Mouse (Mus musculus) telencephalon, adult 2 months (tissue): ENCODE measurements around the gene Ptpn20.

Source experiments
- DNase-seq: peaks from one replicate; pipeline ENCODE4 v3.0.0-alpha.2; 2011; ENCODE audit warnings: low read depth, low spot score

Ptpn20 gene

DNA sequence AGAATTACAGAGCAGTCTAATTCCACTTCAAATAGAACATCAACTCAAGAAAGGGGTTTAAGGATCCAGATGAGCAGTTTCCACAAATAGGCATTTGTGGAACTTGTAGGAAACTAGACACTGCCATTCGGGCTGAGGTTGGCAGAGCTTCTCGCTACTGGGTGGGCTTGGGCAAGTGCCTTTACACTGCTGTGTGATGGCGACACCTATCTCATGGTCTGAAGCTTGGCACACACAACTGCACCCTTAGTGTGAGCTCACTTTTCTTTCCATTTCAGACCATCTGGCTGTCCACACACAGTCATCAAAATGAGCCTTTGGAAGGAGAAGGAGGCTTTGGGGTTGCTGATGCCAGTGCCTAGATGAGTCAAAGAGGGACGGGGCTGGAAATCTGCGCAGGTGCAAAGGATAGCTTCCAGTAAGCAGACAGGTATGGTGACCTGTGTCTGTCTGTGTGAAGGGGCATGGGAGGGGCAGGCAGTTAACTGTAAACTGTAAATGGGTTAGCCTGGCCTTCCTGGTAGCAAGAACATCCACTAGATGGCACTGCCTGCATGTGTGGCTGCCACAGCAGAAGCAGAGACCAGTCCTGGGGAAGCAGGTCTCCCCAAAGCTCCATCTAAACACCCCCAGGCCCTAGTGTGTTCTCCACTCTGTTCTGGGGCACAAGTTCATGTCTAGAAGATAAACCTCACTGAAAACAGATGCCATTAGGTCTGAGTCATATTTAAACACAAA is 84.5 kb downstream of the Ptpn20 start:
- DNase-seq = no peak

DNA sequence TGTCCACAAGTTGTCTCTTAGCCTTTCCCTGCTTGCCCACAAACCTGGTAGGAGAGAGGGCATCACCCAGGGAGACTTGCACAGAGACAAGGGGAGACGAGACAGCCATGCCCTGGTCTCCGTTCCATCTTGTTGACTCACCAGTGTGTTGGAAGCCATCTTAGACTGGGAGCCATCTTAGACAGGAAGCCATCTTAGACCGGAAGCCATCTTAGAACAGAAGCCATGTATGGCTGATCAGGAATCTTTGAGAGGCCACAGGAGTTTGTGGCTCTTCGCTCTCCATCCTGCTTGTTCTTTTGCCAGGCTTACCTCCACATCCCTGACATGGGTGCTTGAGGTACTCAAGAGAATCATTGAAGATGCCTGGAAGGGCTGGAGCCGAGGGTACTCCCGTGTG is 89.0 kb downstream of the Ptpn20 start:
- no peak for DNase-seq

DNA sequence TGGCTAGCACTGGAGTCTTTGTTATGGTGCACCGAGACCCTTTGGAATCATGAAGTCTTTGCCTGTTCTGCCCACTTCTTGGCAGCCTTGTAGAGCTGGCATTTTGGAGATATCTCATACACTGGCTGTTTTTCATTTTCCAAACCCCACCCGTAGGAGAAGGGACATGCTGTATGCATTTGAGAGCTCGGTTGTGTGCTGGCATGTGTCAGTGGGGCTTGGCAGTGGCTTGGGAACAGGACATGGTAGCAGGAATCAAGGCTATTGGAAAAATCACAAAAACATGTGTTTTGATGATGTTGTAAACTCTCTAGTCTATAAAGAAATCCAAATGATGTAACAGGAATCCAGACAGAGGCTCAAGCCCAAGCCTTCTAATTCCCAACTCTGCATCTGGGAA is 89.7 kb downstream of the Ptpn20 start:
- DNase-seq = no peak

DNA sequence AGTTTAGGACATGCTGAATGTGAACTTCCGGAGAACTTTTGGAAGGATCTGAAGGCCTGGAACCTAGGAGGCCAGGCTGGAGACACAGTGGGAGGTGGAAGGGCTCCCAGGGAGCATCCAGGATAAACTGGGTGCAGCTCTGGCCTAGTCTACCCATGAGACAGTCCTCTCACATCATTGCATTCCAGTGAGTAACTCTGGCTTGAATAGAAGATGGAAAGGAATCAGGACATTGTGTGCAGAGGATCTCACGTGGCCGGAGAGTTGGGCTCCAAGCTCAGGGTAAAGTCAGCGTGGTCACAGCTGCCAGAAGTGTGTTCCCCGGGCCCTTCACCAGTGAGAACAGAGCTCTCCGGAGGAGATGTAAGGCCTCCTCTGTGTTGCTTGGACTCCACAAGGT is 91.6 kb downstream of the Ptpn20 start:
- no peak for DNase-seq

DNA sequence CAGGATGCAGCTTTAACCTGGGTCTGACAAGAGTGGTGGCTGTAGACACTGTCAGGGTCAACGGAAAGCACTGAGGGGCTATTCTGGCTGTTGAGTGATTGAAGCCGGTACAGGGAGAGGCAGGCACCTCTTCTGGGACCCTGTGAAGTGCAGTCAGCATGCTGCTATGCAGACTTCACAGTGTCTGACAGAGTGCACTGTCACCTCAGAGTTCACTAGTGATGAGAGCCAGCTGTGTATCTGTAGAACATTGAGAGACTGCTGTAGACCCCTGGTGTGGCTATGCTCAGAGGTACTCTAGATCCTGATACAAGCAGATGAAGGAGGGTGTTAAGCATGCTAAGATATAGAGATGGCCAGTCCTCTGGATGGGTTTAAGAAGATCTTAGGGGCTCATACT is 93.8 kb downstream of the Ptpn20 start:
- DNase-seq = no peak

DNA sequence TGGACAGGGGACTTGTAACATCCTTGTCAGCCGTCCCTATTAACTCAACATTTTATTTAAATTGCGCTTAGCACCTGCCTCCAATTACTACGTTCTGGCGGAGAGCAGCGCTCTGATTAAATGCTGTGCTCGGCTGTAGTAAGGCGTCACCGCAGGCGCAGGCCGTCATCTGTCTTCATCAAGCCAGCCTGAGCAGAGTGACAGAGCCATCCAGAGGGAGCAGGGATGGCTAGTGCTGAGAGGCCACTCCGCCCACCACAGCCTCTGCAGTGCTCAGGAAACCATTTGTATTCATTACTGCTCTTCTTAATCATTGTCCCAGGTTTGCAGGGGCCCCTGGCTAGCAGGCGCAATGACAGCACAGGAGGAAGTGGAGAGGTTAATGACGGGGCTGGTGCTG is 94.7 kb downstream of the Ptpn20 start:
- no peak for DNase-seq

DNA sequence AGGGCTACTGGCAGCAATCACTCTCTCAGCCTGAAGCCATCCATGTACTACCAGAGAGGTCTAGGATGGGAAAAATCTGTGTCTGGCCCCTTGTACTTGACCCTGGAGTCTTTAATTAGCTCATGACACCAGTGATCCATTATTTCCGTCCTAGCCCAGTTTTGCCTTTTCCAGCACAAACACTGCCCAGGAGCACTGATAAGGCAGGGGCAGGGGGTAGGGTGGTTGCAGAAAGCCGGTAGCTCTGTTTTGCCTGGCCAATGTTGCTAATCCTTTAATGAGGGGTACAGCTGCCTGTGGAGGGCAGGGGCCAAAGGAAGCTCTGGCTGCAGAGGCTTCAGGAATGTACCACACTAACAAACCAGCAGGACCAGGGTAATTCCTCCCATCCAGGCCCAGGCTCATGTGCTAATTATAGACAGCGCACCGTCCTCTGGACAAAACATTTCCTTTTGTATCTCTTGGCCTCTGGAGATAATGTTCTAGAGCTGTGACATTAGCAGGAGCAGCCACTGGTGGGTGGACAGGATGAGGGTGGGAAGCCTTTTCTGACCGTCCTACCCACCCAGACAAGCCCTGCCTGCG is 98.5 kb downstream of the Ptpn20 start:
- DNase-seq = no peak

DNA sequence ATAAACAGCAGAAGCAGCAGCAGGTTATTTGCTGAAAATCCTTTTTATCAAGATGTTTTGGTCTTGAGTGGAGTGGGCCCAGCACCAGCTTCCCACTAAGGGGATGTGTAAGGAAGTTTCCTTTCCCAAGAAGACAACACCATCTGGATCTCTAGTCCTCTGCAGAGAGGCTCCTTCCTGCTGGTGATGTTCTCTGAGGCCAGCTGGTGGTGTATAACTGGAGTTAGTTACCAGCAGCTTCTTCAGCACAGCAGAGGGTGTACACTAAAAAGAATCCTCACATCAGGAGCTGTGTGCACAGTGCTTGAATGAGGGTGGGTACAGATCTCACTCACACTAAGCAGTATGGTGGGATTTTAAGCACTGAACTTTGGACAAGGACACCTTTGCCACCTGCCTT is 100.0 kb downstream of the Ptpn20 start:
- DNase-seq = peak; percentile 58
